Mouse (Mus musculus) heart, embryonic 15.5 days (tissue): ENCODE results near the gene Slc7a11. TPM values are rescaled to one million over a fixed set of nuclear protein-coding genes. Genes with fewer than 3 reads are reported as not detected.

Source experiments
- ATAC-seq: fragments of 200-750 bp; cut with Nextera tagmentation; replicated peaks from 2 replicates; pipeline ENCODE4 v1.8.0; 2017; ENCODE audit warnings: low read depth, moderate TSS enrichment; ENCODE audit not compliant: insufficient number of reproducible peaks, insufficient read depth, low FRiP score
- H3K27ac ChIP-seq: fragments of 300-500 bp; sonication (generic); 2 replicates; pipeline ENCODE4 v1.5.1; 2015; ENCODE audit warnings: mild to moderate bottlenecking, inconsistent platforms
- H3K27me3 ChIP-seq: fragments of 300-500 bp; sonication (generic); 2 replicates; pipeline ENCODE4 v1.6.1; 2015; ENCODE audit warnings: inconsistent platforms
- H3K36me3 ChIP-seq: fragments of 300-500 bp; sonication (generic); 2 replicates; pipeline ENCODE4 v1.6.1; 2015; ENCODE audit warnings: mild to moderate bottlenecking, inconsistent platforms
- H3K4me1 ChIP-seq: fragments of 300-500 bp; sonication (generic); replicated peaks from 2 replicates; pipeline ENCODE4 v1.6.1; 2015; ENCODE audit warnings: inconsistent platforms
- H3K4me2 ChIP-seq: fragments of 300-500 bp; sonication (generic); 2 replicates; pipeline ENCODE4 v1.6.1; 2015; ENCODE audit warnings: inconsistent platforms, mild to moderate bottlenecking, moderate library complexity
- H3K4me3 ChIP-seq: fragments of 300-500 bp; sonication (generic); 2 replicates; pipeline ENCODE4 v1.5.1; 2015; ENCODE audit warnings: mild to moderate bottlenecking, inconsistent platforms
- H3K9ac ChIP-seq: fragments of 300-500 bp; sonication (generic); 2 replicates; pipeline ENCODE4 v1.6.1; 2015; ENCODE audit warnings: mild to moderate bottlenecking, inconsistent platforms
- H3K9me3 ChIP-seq: fragments of 300-500 bp; sonication (generic); replicated peaks from 2 replicates; pipeline ENCODE4 v1.6.1; 2016; ENCODE audit warnings: inconsistent platforms
- WGBS: fragments of 180-500 bp; shearing (Covaris S2); methylation state at CpG from one replicate; pipeline ENCODE4 v1.1.7; 2015; ENCODE audit warnings: mixed read lengths; 5-methylcytosine and 5-hydroxymethylcytosine counted together
- polyA plus RNA-seq: library from polyadenylated mRNA; unstranded; fragments of >200 nt; fragmentation: Nextera tagmentation; extraction: Ambion mirVana; gene quantifications from 2 replicates; pipeline ENCODE4 v1.2.1, GENCODE M21; 2015

Slc7a11 gene
- polyA plus RNA-seq, 1 experiment from 2014 or later: 0.10 TPM

- no peak overlapping the region for H3K4me3 ChIP-seq
- no peaks in the 10 kb centered on the region for H3K36me3 ChIP-seq
- no peak for ATAC-seq
- 14% methylated on average over 2 of the region's 2 CpGs for WGBS
- H3K4me1 ChIP-seq: no peaks in the 10 kb centered on the region
- no peak overlapping the region for H3K4me2 ChIP-seq
- H3K9me3 ChIP-seq: no peaks in the 10 kb centered on the region
- H3K27me3 ChIP-seq: no peaks in the 10 kb centered on the region
- no peak overlapping the region for H3K27ac ChIP-seq
- H3K9ac ChIP-seq: no peak overlapping the region
Observed at GRCm38 (mm10) chr3:49946845-49947244, 496.6 kb downstream of the Slc7a11 start.

- Histone ChIP-seq H3K27ac (peak overlapping the region; percentile 24; the same call in 1 of the 2 replicates), H3K9ac (no peak overlapping the region), H3K36me3 (no peaks in the 10 kb centered on the region), H3K4me1 (no peaks in the 10 kb centered on the region), H3K4me2 (no peak overlapping the region), H3K4me3 (no peak overlapping the region), H3K27me3 (no peaks in the 10 kb centered on the region), H3K9me3 (no peaks in the 10 kb centered on the region)
- no peak for ATAC-seq
- 43% methylated on average over 5 of the region's 5 CpGs for WGBS
Observed at GRCm38 (mm10) chr3:49944783-49945182, 498.6 kb downstream of the Slc7a11 start.

GRCm38 (mm10) chr3:49937611-49938010 lies 505.8 kb downstream of the Slc7a11 start:
- Histone ChIP-seq H3K9me3 (no peaks in the 10 kb centered on the region), H3K36me3 (no peaks in the 10 kb centered on the region), H3K27me3 (no peaks in the 10 kb centered on the region), H3K4me3 (no peak overlapping the region), H3K9ac (no peak overlapping the region), H3K4me2 (no peak overlapping the region), H3K27ac (no peak overlapping the region), H3K4me1 (peaks cover 3% of the 10 kb centered on the region; the same call in 1 of the 2 replicates)
- 35% methylated on average over 2 of the region's 2 CpGs for WGBS
- no peak for ATAC-seq

- Histone ChIP-seq H3K27me3 (no peaks in the 10 kb centered on the region), H3K4me2 (no peak overlapping the region), H3K36me3 (no peaks in the 10 kb centered on the region), H3K9ac (no peak overlapping the region), H3K4me3 (no peak overlapping the region), H3K9me3 (no peaks in the 10 kb centered on the region), H3K27ac (no peak overlapping the region), H3K4me1 (no peaks in the 10 kb centered on the region)
- no peak for ATAC-seq
Observed at GRCm38 (mm10) chr3:49929496-49929895, 513.9 kb downstream of the Slc7a11 start.

GRCm38 (mm10) chr3:49928509-49929263 lies 514.7 kb downstream of the Slc7a11 start:
- H3K9me3 ChIP-seq: no peaks in the 10 kb centered on the region
- no peaks in the 10 kb centered on the region for H3K36me3 ChIP-seq
- no peaks in the 10 kb centered on the region for H3K4me1 ChIP-seq
- H3K4me3 ChIP-seq: no peak overlapping the region
- no peak for ATAC-seq
- no peak overlapping the region for H3K9ac ChIP-seq
- 40% methylated on average over 4 of the region's 4 CpGs for WGBS
- no peak overlapping the region for H3K4me2 ChIP-seq
- H3K27ac ChIP-seq: no peak overlapping the region
- H3K27me3 ChIP-seq: no peaks in the 10 kb centered on the region

GRCm38 (mm10) chr3:49913929-49914328 lies 529.5 kb downstream of the Slc7a11 start:
- ATAC-seq: no peak
- no peak overlapping the region for H3K9ac ChIP-seq
- no peaks in the 10 kb centered on the region for H3K36me3 ChIP-seq
- H3K27me3 ChIP-seq: no peaks in the 10 kb centered on the region
- 63% methylated on average over 2 of the region's 2 CpGs for WGBS
- H3K4me3 ChIP-seq: no peak overlapping the region
- no peak overlapping the region for H3K27ac ChIP-seq
- no peak overlapping the region for H3K4me2 ChIP-seq
- H3K4me1 ChIP-seq: no peaks in the 10 kb centered on the region; the same call in 1 of the 2 replicates
- no peaks in the 10 kb centered on the region for H3K9me3 ChIP-seq

GRCm38 (mm10) chr3:49910922-49911321 lies 532.5 kb downstream of the Slc7a11 start:
- H3K36me3 ChIP-seq: no peaks in the 10 kb centered on the region
- H3K27ac ChIP-seq: no peak overlapping the region
- H3K9ac ChIP-seq: no peak overlapping the region
- H3K4me3 ChIP-seq: no peak overlapping the region
- H3K9me3 ChIP-seq: no peaks in the 10 kb centered on the region
- H3K27me3 ChIP-seq: no peaks in the 10 kb centered on the region
- H3K4me2 ChIP-seq: no peak overlapping the region
- 77% methylated on average over 1 of the region's 1 CpGs for WGBS
- no peak for ATAC-seq
- no peaks in the 10 kb centered on the region; the same call in 1 of the 2 replicates for H3K4me1 ChIP-seq

- H3K4me1 ChIP-seq: no peaks in the 10 kb centered on the region; the same call in 1 of the 2 replicates
- no peak overlapping the region for H3K4me2 ChIP-seq
- no peak for ATAC-seq
- H3K9me3 ChIP-seq: no peaks in the 10 kb centered on the region
- 51% methylated on average over 12 of the region's 12 CpGs for WGBS
- no peaks in the 10 kb centered on the region for H3K27me3 ChIP-seq
- H3K4me3 ChIP-seq: no peak overlapping the region
- 0 out of 2 replicates have a peak overlapping the region, but pooled peaks have one; percentile 12 for H3K27ac ChIP-seq
- H3K9ac ChIP-seq: no peak overlapping the region
- no peaks in the 10 kb centered on the region for H3K36me3 ChIP-seq
Observed at GRCm38 (mm10) chr3:49908426-49909341, 534.7 kb downstream of the Slc7a11 start.

- no peaks in the 10 kb centered on the region for H3K9me3 ChIP-seq
- H3K36me3 ChIP-seq: no peaks in the 10 kb centered on the region
- no peak overlapping the region for H3K27ac ChIP-seq
- ATAC-seq: no peak
- H3K9ac ChIP-seq: no peak overlapping the region
- H3K4me1 ChIP-seq: no peaks in the 10 kb centered on the region
- no peak overlapping the region for H3K4me3 ChIP-seq
- no peak overlapping the region for H3K4me2 ChIP-seq
- no peaks in the 10 kb centered on the region for H3K27me3 ChIP-seq
Observed at GRCm38 (mm10) chr3:49893945-49894344, 549.5 kb downstream of the Slc7a11 start.

- H3K9ac ChIP-seq: no peak overlapping the region
- no peaks in the 10 kb centered on the region for H3K36me3 ChIP-seq
- H3K9me3 ChIP-seq: no peaks in the 10 kb centered on the region
- H3K4me3 ChIP-seq: no peak overlapping the region
- H3K27ac ChIP-seq: no peak overlapping the region
- H3K4me2 ChIP-seq: no peak overlapping the region
- WGBS: 59% methylated on average over 2 of the region's 2 CpGs
- no peak for ATAC-seq
- no peaks in the 10 kb centered on the region for H3K27me3 ChIP-seq
- H3K4me1 ChIP-seq: no peaks in the 10 kb centered on the region
Observed at GRCm38 (mm10) chr3:49887359-49887758, 556.1 kb downstream of the Slc7a11 start.

- Histone ChIP-seq H3K4me2 (no peak overlapping the region), H3K9ac (no peak overlapping the region), H3K36me3 (no peaks in the 10 kb centered on the region), H3K27ac (no peak overlapping the region), H3K4me3 (no peak overlapping the region), H3K9me3 (no peaks in the 10 kb centered on the region), H3K4me1 (no peaks in the 10 kb centered on the region), H3K27me3 (no peaks in the 10 kb centered on the region)
- ATAC-seq: no peak
- 41% methylated on average over 8 of the region's 8 CpGs for WGBS
Observed at GRCm38 (mm10) chr3:49886220-49886945, 557.0 kb downstream of the Slc7a11 start.
